Mouse (Mus musculus) T-helper 17 cell (primary cell): ENCODE measurements around the gene Tmtc4.

Experiments used
- in situ Hi-C, 2 experiments: fragments of 300-600 bp; cut with MboI, MseI; formaldehyde crosslinking; loops; 1 replicate in 1 of 2; 2 replicates in 1 of 2; pipeline ENCODE4 v1.15.1; 2025; ENCODE audit warnings: high pct_unique_total_duplicates in 2 of 2

The Tmtc4 gene

DNA sequence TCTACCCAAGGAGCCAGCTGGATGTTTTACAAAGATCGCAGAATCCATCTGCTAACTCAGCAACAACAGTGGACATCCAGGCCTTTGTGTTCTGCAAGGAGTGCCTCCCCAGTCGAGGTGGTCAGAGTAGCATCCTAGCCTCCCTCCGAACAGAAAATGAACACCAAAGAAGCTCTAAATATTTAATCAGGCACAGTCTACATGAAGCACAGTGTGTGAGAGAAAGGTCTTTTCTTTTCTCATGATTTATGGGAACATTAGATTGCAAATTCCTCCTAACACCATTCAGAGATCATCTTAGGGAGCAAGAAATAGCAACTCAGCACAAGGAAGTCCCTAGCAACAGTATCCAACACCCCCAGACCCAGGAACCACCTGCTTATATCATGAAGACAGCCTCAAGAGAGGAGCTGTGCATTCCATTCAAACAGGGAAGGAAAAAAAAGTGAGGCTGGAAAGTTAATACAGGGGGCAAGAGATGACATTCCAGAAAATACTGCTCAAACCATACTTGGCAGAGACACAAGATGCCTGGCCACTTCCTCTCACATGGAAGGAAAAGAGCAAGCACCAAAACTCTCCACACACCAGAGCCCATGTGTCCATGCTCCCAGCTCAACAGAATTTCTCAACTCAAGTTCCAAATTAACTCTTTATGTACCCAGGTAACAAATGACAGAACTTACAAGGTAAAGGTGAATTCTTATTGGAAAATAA lies 8.8 kb downstream of the Tmtc4 start:
- in situ Hi-C loops: loop anchor here in 1 of 2 experiments (25.0 kb wide), 1 partner anchor 337 kb away; no protein-coding TSS in a partner anchor

DNA sequence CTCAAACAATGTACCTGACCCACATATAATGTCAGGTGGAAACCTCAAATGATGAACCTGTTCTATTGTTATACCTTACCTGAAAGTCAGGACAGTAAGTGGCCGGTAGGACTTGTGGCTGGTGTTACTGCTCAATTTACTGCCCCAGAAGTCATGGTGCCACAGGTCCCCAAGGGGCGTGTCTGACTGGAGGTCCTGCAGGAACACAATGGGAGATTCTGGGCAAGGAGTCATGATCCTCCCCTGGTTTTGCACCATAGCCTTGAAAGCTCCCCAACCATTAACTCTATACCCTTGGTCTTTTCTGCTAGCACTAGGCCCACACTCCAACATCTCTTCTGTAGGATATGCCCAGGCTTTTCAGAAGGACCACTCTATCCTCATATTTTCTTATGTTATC lies 10.7 kb downstream of the Tmtc4 start:
- in situ Hi-C loops: loop anchor here in 1 of 2 experiments (25.0 kb wide), 1 partner anchor 339 kb away; no protein-coding TSS in a partner anchor

DNA sequence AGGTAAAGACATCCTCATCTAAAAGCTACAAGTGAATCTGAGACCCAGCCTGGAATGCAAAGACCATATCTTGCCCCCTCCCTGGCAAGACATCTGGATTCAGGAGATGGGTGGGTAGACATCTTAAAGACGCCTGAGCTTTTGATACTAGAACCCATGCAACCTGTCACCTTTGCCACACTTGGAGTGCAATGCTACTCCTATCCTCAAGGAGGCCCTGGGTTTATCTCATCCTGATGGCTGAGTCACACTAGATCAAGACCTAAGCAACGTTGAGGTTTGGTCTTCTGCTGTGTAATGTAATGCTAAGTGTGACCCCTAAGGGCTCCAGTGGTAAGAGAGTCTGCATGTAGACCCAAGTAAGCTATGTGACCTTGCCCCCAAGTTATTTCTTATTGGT lies 15.8 kb downstream of the Tmtc4 start:
- in situ Hi-C loops: loop anchor here in 1 of 2 experiments (25.0 kb wide), 1 partner anchor 344 kb away; no protein-coding TSS in a partner anchor

- in situ Hi-C loops: loop anchor here (10.0 to 25.0 kb wide), 2 partner anchors 354 to 357 kb away; no protein-coding TSS in a partner anchor
Measured at GRCm38 (mm10) chr14:122957941-122958340, 25.9 kb downstream of the Tmtc4 start.

- in situ Hi-C loops: loop anchor here (10.0 to 25.0 kb wide), 2 partner anchors 359 to 361 kb away; no protein-coding TSS in a partner anchor
Measured at GRCm38 (mm10) chr14:122953331-122953730, 30.5 kb downstream of the Tmtc4 start.

- in situ Hi-C loops: loop anchor here (10.0 to 25.0 kb wide), 2 partner anchors 360 to 362 kb away; no protein-coding TSS in a partner anchor
Measured at GRCm38 (mm10) chr14:122952556-122952955, 31.3 kb downstream of the Tmtc4 start.

DNA sequence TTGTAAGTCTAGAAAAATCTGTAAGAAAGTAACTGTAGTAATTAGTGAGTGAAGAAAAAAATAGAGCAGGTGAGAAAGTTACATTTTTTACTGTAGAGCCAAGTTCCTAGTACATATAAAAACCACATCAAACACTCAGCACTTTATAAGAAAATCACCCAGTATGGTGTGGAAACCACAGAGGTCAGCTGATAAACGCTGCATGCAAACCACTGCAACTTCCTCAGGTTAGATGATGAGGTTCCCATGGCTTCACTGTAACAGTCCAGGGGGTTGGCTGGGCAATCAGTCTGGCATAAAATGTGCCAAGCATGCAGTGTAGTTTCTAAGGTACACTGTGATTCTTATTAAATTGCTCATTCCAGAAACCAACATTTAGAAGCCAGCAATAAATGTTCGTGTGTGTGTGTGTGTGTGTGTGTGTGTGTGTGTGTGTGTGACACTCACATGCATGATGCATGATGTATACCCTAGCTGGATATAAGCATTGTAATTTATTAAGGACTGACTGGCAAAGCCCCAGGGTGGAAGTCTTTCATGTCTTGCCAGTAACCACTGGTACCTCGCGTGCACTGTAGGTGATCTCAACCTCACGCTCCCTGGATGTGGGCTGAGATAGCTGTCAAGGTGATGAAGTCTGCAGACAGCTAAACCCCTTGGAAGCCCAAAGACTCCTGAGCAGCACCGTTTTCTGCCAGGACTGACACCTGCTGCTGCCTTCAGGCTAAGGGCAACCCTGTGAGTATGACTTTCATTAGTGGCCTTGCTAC lies 32.0 kb downstream of the Tmtc4 start:
- in situ Hi-C loops: loop anchor here (10.0 to 25.0 kb wide), 2 partner anchors 360 to 363 kb away; no protein-coding TSS in a partner anchor

DNA sequence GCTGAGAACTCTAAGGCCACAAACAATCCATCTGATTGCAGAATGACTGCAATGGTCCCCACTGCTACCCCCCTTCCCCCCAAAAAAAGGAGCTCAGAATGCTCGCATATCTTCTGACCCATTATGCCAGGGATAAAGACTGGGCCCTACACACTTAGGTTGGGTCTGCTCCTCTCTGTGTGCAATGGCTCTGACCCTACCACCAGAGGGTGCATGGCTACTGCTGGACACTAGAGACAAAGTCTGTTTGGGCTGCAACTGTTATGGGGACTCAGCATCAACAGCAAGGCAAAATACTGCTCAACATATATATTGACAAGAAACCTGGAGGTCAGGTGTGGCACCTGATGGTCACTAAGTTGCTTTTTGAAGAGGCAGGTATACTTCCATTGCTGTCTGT lies 32.9 kb downstream of the Tmtc4 start:
- in situ Hi-C loops: loop anchor here (10.0 to 25.0 kb wide), 2 partner anchors 361 to 364 kb away; no protein-coding TSS in a partner anchor

DNA sequence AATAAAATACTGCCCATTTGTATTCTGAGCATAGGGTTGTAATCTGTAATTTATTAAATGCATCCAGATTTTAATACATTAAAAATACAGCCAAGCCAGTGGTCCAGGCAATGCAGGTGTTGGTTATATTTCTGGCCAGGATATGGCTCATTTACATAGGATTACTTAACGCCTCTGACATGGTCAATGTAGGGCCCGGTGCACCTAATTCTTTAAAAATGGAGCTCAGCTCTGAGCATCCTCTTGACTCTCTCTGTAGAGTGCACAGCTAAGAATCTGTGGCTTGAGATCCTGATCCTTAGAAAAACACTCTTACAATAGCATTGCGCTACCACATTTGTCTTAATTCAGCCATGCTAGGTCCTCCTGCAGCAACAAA lies 40.4 kb downstream of the Tmtc4 start:
- in situ Hi-C loops: loop anchor here in 1 of 2 experiments (10.0 kb wide), 1 partner anchor 1191 kb away; no protein-coding TSS in a partner anchor

- in situ Hi-C loops: loop anchor here in 1 of 2 experiments (10.0 kb wide), 1 partner anchor 1192 kb away; no protein-coding TSS in a partner anchor
Measured at GRCm38 (mm10) chr14:122942757-122943474, 40.9 kb downstream of the Tmtc4 start.

GRCm38 (mm10) chr14:122936460-122936859 lies 47.4 kb downstream of the Tmtc4 start:
- in situ Hi-C loops: no loop called here

- in situ Hi-C loops: no loop called here
Measured at GRCm38 (mm10) chr14:122920011-122920410, 63.8 kb downstream of the Tmtc4 start.

GRCm38 (mm10) chr14:122917676-122918075 lies 66.2 kb downstream of the Tmtc4 start:
- in situ Hi-C loops: loop anchor here in 1 of 2 experiments (5.0 kb wide), 1 partner anchor 70 kb away; no protein-coding TSS in a partner anchor

- in situ Hi-C loops: no loop called here
Measured at GRCm38 (mm10) chr14:122913657-122914056, 70.2 kb downstream of the Tmtc4 start, which contains the start of gene Ggact. Gene Ggact, minus strand, starts transcription at chr14:122913757.

DNA sequence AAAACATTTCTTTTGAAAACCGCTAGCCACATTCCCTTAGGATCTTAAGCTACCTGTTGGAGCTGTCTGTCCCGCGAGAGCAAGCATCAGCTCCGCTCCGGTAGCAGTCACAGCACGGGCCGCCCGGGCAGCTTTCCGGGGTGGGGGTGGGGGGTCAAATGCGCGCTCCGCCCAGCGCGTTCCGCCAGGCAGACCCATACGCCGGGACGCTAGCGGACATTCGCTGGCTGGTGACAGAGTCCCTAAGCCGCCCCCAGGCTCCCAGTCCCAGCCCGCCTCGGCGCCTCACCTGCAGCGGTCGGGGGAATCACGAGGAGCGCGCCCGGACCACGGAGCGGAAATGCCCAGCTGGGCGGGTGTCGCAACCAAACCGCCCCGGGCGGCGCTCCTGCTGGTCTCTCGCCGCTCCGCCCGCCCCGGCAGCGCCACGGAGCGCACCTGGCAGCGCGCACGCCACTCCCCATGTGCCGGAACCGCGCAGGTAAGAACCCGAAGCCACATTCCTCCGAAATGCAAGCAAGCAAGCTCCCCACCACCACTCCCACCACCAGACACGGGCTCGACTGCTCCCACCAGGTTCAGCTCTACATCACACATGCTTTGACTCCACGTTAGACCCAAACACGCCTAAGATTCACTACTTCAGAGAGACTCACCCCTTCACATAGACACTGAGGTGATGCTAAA lies 70.9 kb downstream of the Tmtc4 start:
- in situ Hi-C loops: no loop called here

GRCm38 (mm10) chr14:122912137-122912536 lies 71.7 kb downstream of the Tmtc4 start:
- in situ Hi-C loops: no loop called here

DNA sequence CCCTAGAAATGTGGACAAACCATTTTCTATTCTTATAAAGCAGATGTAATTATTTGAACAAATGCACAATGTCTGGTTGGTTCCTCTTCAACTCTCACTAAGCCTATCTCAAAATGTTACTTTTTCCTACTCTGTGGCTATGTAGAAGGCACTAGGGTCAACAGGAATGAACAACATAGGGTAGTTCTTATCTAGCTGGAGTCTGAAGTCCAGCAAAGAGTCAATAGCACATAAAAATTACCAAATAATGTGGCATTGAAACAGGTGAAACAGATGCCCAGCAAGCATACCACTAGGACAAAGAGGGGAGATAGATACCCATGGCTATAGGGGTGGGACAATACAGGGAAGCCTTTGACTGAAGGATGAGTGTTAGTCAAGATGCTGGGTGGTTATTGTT lies 72.6 kb downstream of the Tmtc4 start:
- in situ Hi-C loops: no loop called here

DNA sequence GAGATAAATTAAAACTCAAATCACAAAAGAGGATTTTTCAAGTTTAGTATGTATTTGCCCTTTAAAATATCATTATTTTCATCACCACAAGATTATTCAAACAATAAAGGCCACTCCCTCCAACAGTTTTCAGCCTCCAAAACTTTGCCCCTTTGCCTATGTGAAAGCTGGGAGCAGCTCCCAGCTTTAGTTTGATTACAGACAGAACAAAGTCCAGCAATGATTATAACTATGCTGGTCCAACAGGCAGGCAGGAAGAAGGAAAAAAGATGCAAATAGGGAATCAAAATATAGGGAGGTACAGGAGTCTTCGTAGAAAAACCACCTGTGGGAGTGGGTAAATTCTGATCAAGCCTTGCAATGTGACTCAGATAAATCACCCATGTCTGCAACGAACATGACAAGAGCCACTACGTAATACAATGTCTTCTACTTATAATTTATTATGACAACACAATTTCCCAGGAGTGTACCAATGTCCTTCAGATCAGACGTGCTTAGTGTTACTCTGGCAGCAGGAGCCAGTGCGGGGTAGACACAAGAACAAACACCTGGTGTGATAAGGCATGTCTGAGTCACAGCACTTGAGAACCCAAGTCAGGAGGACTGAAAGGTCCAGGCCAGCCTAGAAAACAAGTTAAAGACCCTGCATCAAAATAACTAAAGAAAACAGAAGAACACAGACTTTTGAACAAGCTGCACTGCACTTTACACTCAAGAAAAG lies 74.3 kb downstream of the Tmtc4 start:
- in situ Hi-C loops: no loop called here

DNA sequence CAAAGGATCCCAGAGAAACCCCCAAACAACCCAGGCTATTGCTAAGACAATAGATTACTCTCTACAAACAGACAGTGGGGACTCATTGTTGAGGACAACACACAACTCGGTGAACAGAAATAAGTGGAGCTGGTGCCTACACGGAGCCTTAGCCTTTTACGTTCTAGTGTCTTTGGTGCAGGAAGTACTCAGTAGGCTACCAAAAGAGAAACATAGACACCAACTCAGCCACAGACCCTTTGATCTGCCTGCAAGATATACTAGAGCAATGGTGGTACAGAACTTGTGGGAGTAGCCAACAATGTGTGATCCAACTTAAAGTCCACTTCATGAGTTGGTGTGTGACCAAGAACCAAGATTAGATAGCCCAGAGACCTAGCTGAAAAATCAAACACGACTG lies 75.8 kb downstream of the Tmtc4 start:
- in situ Hi-C loops: no loop called here

DNA sequence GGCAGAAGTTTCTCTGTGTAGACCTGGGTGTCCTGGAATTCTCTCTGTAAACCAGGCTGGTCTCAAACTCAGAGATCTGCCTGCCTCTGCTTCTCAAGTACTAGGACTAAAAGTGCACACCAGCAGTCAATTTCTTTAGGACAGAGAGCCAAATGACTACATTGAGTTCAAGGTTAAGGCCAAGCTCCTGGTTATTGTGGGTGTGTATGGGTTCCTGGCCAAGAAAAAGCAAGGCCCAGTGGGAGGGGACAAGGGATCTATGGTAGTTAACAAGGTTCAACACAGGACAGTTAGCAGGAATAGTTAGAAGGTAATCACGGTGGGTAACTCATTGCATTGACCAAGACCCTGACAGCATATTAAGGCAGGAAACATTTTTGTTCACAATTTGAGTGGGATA lies 78.8 kb downstream of the Tmtc4 start:
- in situ Hi-C loops: no loop called here
